Mouse (Mus musculus) limb, embryonic 13.5 days (tissue): Measurements from ENCODE around the gene Gm8246. TPM values are rescaled to one million over a fixed set of nuclear protein-coding genes. Genes with fewer than 3 reads are reported as not detected.
"Not testable (repeated sequence)": the region's sequence is repeated elsewhere in the genome, so short reads cannot be mapped to it uniquely, and the experiment has no call there.

Experiments
- ATAC-seq: fragments of 200-750 bp; cut with Nextera tagmentation; 2 replicates; pipeline ENCODE4 v1.8.0; 2017; ENCODE audit warnings: low read depth, moderate number of reproducible peaks, moderate TSS enrichment; ENCODE audit not compliant: low FRiP score
- H3K27ac ChIP-seq: fragments of 300-500 bp; sonication (generic); 2 replicates; pipeline ENCODE4 v1.5.1; 2015; ENCODE audit warnings: inconsistent platforms, mild to moderate bottlenecking, moderate library complexity
- H3K27me3 ChIP-seq: fragments of 300-500 bp; sonication (generic); 2 replicates; pipeline ENCODE4 v1.6.1; 2015; ENCODE audit warnings: mild to moderate bottlenecking, inconsistent platforms
- H3K36me3 ChIP-seq: fragments of 300-500 bp; sonication (generic); 2 replicates; pipeline ENCODE4 v1.6.1; 2015; ENCODE audit warnings: inconsistent platforms, mild to moderate bottlenecking, moderate library complexity
- H3K4me1 ChIP-seq: fragments of 300-500 bp; sonication (generic); 2 replicates; pipeline ENCODE4 v1.6.1; 2015; ENCODE audit warnings: inconsistent platforms
- H3K4me2 ChIP-seq: fragments of 300-500 bp; sonication (generic); replicated peaks from 2 replicates; pipeline ENCODE4 v1.6.1; 2015; ENCODE audit warnings: inconsistent platforms, mild to moderate bottlenecking, moderate library complexity
- H3K4me3 ChIP-seq: fragments of 300-500 bp; sonication (generic); 2 replicates; pipeline ENCODE4 v1.5.1; 2015; ENCODE audit warnings: moderate library complexity, mild to moderate bottlenecking, inconsistent platforms
- H3K9ac ChIP-seq: fragments of 300-500 bp; sonication (generic); 2 replicates; pipeline ENCODE4 v1.6.1; 2015; ENCODE audit warnings: mild to moderate bottlenecking, inconsistent platforms
- H3K9me3 ChIP-seq: fragments of 300-500 bp; sonication (generic); 2 replicates; pipeline ENCODE4 v1.6.1; 2016; ENCODE audit warnings: inconsistent platforms
- WGBS: fragments of 180-500 bp; shearing (Covaris S2); methylation state at CpG from one replicate; pipeline ENCODE4 v1.1.7; 2015; 5-methylcytosine and 5-hydroxymethylcytosine counted together
- polyA plus RNA-seq: library from polyadenylated mRNA; unstranded; fragments of >200 nt; fragmentation: Nextera tagmentation; extraction: Ambion mirVana; gene quantifications from 2 replicates; pipeline ENCODE4 v1.2.1, GENCODE M21; 2015

The Gm8246 gene
- polyA plus RNA-seq, result not detected in 2 replicates

DNA sequence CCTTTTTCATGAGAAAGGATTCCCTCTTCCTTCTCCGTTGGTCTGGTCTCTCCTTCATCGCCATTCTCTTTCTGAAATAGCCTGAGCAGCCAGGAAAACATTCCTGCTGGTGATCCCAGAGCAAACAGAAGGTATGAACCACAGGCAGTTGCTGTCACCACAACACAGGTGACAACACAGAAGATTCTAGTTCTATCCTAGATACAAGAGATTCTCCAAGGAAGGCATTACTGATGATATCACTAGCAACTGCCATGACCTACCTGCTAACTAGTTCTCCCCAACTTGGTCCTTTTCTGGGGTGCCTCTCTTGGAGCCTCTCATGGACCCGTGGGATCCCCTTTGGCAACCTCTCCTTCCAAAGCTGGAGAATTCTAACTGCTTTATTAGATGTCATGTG lies at the start of gene Gm8246:
Gm8246 (minus strand) TSS at position 101 of the 400 bp plus-strand sequence.
- not testable (repeated sequence) for H3K9me3 ChIP-seq, H3K9ac ChIP-seq, H3K4me2 ChIP-seq, H3K4me3 ChIP-seq, H3K36me3 ChIP-seq, H3K4me1 ChIP-seq, ATAC-seq, H3K27me3 ChIP-seq, H3K27ac ChIP-seq
- WGBS, result no CpG with 5 or more reads among the region's 3 CpGs

DNA sequence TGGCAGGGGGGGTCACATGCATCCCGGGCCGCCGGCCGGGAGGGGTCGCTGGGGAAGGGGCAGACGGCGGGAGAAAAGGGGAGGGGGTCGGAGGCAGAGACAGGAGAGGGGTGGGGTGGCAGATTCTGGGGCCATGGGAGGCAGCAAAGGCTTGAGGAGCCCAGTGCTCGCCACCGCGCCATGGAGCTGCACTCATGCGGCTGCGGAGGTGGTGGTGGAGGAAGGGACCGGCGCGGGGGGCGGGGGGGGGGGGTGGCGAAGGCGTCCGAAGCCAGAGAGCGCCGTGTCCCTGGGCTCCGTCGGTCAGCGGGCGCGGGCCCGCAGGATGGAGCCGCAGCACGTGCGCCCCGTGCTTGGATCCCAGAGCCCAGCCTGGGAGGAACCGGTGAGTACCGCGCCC lies 23.7 kb upstream of the Gm8246 start, which contains the start of gene Gm3488:
Gm3488 (plus strand) TSS at position 301 of the 400 bp plus-strand sequence.
- H3K27ac ChIP-seq, H3K9me3 ChIP-seq, ATAC-seq, H3K27me3 ChIP-seq, H3K36me3 ChIP-seq, H3K9ac ChIP-seq, H3K4me1 ChIP-seq, H3K4me3 ChIP-seq, H3K4me2 ChIP-seq: not testable (repeated sequence)
- WGBS, result no CpG with 5 or more reads among the region's 35 CpGs

- H3K4me3 ChIP-seq, H3K9ac ChIP-seq, H3K4me1 ChIP-seq, H3K27me3 ChIP-seq, H3K9me3 ChIP-seq, H3K36me3 ChIP-seq, H3K4me2 ChIP-seq, ATAC-seq, H3K27ac ChIP-seq: not testable (repeated sequence)
- 81% methylated on average over 4 of the region's 5 CpGs for WGBS
These were observed 6.3 kb upstream of the Gm8246 start, which contains the start of gene Gm3187 for GRCm38 (mm10) chr14:5483907-5484306. Gene Gm3187 (plus strand): TSS chr14:5484207.

- H3K9ac ChIP-seq, H3K27ac ChIP-seq, H3K4me2 ChIP-seq, H3K27me3 ChIP-seq, H3K36me3 ChIP-seq, H3K4me3 ChIP-seq, H3K9me3 ChIP-seq, ATAC-seq, H3K4me1 ChIP-seq: not testable (repeated sequence)
- WGBS, result no CpG with 5 or more reads among the region's 19 CpGs
These were observed 17.2 kb downstream of the Gm8246 start for GRCm38 (mm10) chr14:5460469-5460868.

GRCm38 (mm10) chr14:5455367-5455766 lies 22.3 kb downstream of the Gm8246 start, which contains the start of gene Gm3194:
Gene Gm3194 (minus strand): TSS chr14:5455467.
- not testable (repeated sequence) for H3K27ac ChIP-seq, H3K4me3 ChIP-seq, H3K4me1 ChIP-seq, H3K36me3 ChIP-seq, H3K9ac ChIP-seq, H3K27me3 ChIP-seq, ATAC-seq, H3K9me3 ChIP-seq, H3K4me2 ChIP-seq
- no CpG with 5 or more reads among the region's 3 CpGs for WGBS

Other genes with a start within 250 kb of the Gm8246 start
- gene Gm3526, start 217.2 kb downstream of the Gm8246 start, polyA plus RNA-seq, result not detected in 2 replicates
- gene Gm3542, start 142.9 kb downstream of the Gm8246 start, polyA plus RNA-seq, result not detected in 2 replicates
- 0.14 TPM in 1 of 2 replicates, not detected in the other for gene Gm3500, start 88.8 kb downstream of the Gm8246 start, polyA plus RNA-seq
- gene Gm3194, start 22.4 kb downstream of the Gm8246 start, polyA plus RNA-seq, result 0.59 and 0.78 TPM in 2 replicates
- gene Gm3187, start 6.4 kb upstream of the Gm8246 start, polyA plus RNA-seq, result not detected in 2 replicates
- gene Gm3488, start 23.8 kb upstream of the Gm8246 start, polyA plus RNA-seq, result 0.45 and 0.75 TPM in 2 replicates
- not detected in 2 replicates for gene Gm3532, start 60.7 kb upstream of the Gm8246 start, polyA plus RNA-seq
- not detected in 2 replicates for gene Gm8265, start 155.2 kb upstream of the Gm8246 start, polyA plus RNA-seq
- gene Gm9603, start 209.6 kb upstream of the Gm8246 start, polyA plus RNA-seq, result not detected in 2 replicates